11 mouse cellular contexts compared by ENCODE assay signal in genomic region chr4:43029749-43030148, GRCm38 (mm10). TPM values are rescaled to one million over a fixed set of nuclear protein-coding genes. Genes with fewer than 3 reads are reported as not detected.
DNase-seq lines count a peak whose midpoint lies in the region; ATAC-seq and TF ChIP-seq lines count a peak whose summit lies in the region.
"Had no signal": no experiment of that assay in that cellular context is flagged by ENCODE, and none has a peak within 500 bp of the region (broad histone marks: within the 10 kb centered on the region; RNA-seq: fewer than 3 reads in every experiment).

No protein-coding gene starts in this region.

- H3K27ac ChIP-seq in hindbrain, embryonic 12.5 days, result no peak overlapping the region
- no peak overlapping the region for H3K27ac ChIP-seq in hindbrain, postnatal 0 days
- H3K27ac ChIP-seq in midbrain, embryonic 12.5 days (replicated peaks), result no peak overlapping the region
- no peak overlapping the region for H3K27ac ChIP-seq in midbrain, postnatal 0 days (ENCODE audit: low read depth, low read length)
- H3K27ac ChIP-seq in limb, embryonic 10.5 days, result no peak overlapping the region
- H3K27ac ChIP-seq in neural tube, embryonic 15.5 days (replicated peaks), result no peak overlapping the region

- no peak for DNase-seq in hindbrain, postnatal 0 days (ENCODE audit: low spot score)
- DNase-seq in midbrain, postnatal 0 days (ENCODE audit: low spot score), result no peak
- no peak for DNase-seq in limb, embryonic 10.5 days (ENCODE audit: low spot score)
- DNase-seq in spleen, postnatal 14 days (ENCODE audit: low spot score in 2 of 2), result no peak
- no peak for DNase-seq in layer of hippocampus, adult 9-10 months (ENCODE audit: low spot score)
- DNase-seq: cerebellum, postnatal 25 days had no signal

- peak overlapping the region; percentile 73; the same call in 1 of the 2 replicates for H3K4me3 ChIP-seq in hindbrain, embryonic 12.5 days
- H3K4me3 ChIP-seq in hindbrain, postnatal 0 days (ENCODE audit: low read length), result no peak overlapping the region
- H3K4me3 ChIP-seq in midbrain, embryonic 12.5 days, result no peak overlapping the region; the same call in 1 of the 2 replicates
- H3K4me3 ChIP-seq in midbrain, postnatal 0 days (ENCODE audit: low read depth, low read length), result no peak overlapping the region
- peak overlapping the region; percentile 79; the same call in 1 of the 2 replicates for H3K4me3 ChIP-seq in limb, embryonic 10.5 days
- peak overlapping the region; percentile 88; the same call in 1 of the 2 replicates for H3K4me3 ChIP-seq in neural tube, embryonic 15.5 days (replicated peaks)

- 0 out of 2 replicates have a peak overlapping the region, but pooled peaks have one; percentile 4 for H3K9ac ChIP-seq in hindbrain, embryonic 12.5 days
- no peak overlapping the region for H3K9ac ChIP-seq in hindbrain, postnatal 0 days (replicated peaks; ENCODE audit: low read length)
- 0 out of 2 replicates have a peak overlapping the region, but pooled peaks have one; percentile 92 for H3K9ac ChIP-seq in midbrain, embryonic 12.5 days (replicated peaks)
- no peak overlapping the region; the same call in 1 of the 2 replicates for H3K9ac ChIP-seq in midbrain, postnatal 0 days (replicated peaks; ENCODE audit: low read length, poor library complexity, severe bottlenecking)
- no peak overlapping the region for H3K9ac ChIP-seq in neural tube, embryonic 15.5 days (replicated peaks)

- H3K4me1 ChIP-seq in hindbrain, embryonic 12.5 days, result peaks cover 27% of the 10 kb centered on the region
- peaks cover 3% of the 10 kb centered on the region; the same call in 1 of the 2 replicates for H3K4me1 ChIP-seq in hindbrain, postnatal 0 days (ENCODE audit: insufficient read depth, low read length)
- H3K4me1 ChIP-seq in midbrain, embryonic 12.5 days, result peaks cover 25% of the 10 kb centered on the region
- peaks cover 5% of the 10 kb centered on the region for H3K4me1 ChIP-seq in midbrain, postnatal 0 days (ENCODE audit: insufficient read depth, low read length)
- H3K4me1 ChIP-seq in limb, embryonic 10.5 days, result peaks cover 26% of the 10 kb centered on the region
- peaks cover 30% of the 10 kb centered on the region for H3K4me1 ChIP-seq in neural tube, embryonic 15.5 days

- no peak for ATAC-seq in hindbrain, embryonic 12.5 days (ENCODE audit: low FRiP score)
- ATAC-seq in hindbrain, postnatal 0 days, result no peak
- ATAC-seq in midbrain, embryonic 12.5 days (ENCODE audit: low FRiP score, low read depth), result no peak
- ATAC-seq in midbrain, postnatal 0 days (ENCODE audit: low FRiP score), result no peak
- no peak for ATAC-seq in neural tube, embryonic 15.5 days (ENCODE audit: low FRiP score)
- ATAC-seq: inflammation-experienced regulatory T-cells, adult 6 months; lung, postnatal 0 days had no signal

- no peaks in the 10 kb centered on the region for H3K27me3 ChIP-seq in hindbrain, embryonic 12.5 days
- no peaks in the 10 kb centered on the region for H3K27me3 ChIP-seq in hindbrain, postnatal 0 days (ENCODE audit: insufficient read depth, low read length)
- H3K27me3 ChIP-seq in midbrain, embryonic 12.5 days, result no peaks in the 10 kb centered on the region
- H3K27me3 ChIP-seq in midbrain, postnatal 0 days (ENCODE audit: insufficient read depth, low read length), result no peaks in the 10 kb centered on the region
- no peaks in the 10 kb centered on the region for H3K27me3 ChIP-seq in limb, embryonic 10.5 days (ENCODE audit: low read depth, poor library complexity, severe bottlenecking)
- no peaks in the 10 kb centered on the region for H3K27me3 ChIP-seq in neural tube, embryonic 15.5 days (replicated peaks)

- H3K4me2 ChIP-seq in hindbrain, embryonic 12.5 days (replicated peaks), result peak overlapping the region; percentile 84; the same call in 1 of the 2 replicates
- H3K4me2 ChIP-seq in hindbrain, postnatal 0 days (ENCODE audit: low read depth, low read length), result no peak overlapping the region
- H3K4me2 ChIP-seq in midbrain, embryonic 12.5 days (replicated peaks), result peak overlapping the region; percentile 88; the same call in 1 of the 2 replicates
- no peak overlapping the region for H3K4me2 ChIP-seq in midbrain, postnatal 0 days (ENCODE audit: low read depth, low read length, poor library complexity, severe bottlenecking)
- H3K4me2 ChIP-seq in neural tube, embryonic 15.5 days, result peak overlapping the region; percentile 83

- H3K9me3 ChIP-seq in hindbrain, embryonic 12.5 days (replicated peaks), result no peaks in the 10 kb centered on the region
- no peaks in the 10 kb centered on the region for H3K9me3 ChIP-seq in hindbrain, postnatal 0 days (ENCODE audit: low read length)
- no peaks in the 10 kb centered on the region for H3K9me3 ChIP-seq in midbrain, embryonic 12.5 days
- no peaks in the 10 kb centered on the region for H3K9me3 ChIP-seq in midbrain, postnatal 0 days (ENCODE audit: low read length)
- no peaks in the 10 kb centered on the region for H3K9me3 ChIP-seq in limb, embryonic 10.5 days (replicated peaks)
- no peaks in the 10 kb centered on the region for H3K9me3 ChIP-seq in neural tube, embryonic 15.5 days (replicated peaks)

- WGBS in hindbrain, embryonic 12.5 days, result 92% methylated on average over 9 of the region's 9 CpGs
- 93% methylated on average over 9 of the region's 9 CpGs for WGBS in hindbrain, postnatal 0 days
- WGBS in midbrain, embryonic 12.5 days, result 95% methylated on average over 9 of the region's 9 CpGs
- 94% methylated on average over 9 of the region's 9 CpGs for WGBS in midbrain, postnatal 0 days
- WGBS in limb, embryonic 10.5 days, result 95% methylated on average over 9 of the region's 9 CpGs
- 97% methylated on average over 9 of the region's 9 CpGs for WGBS in neural tube, embryonic 15.5 days

- peaks cover 58% of the 10 kb centered on the region for H3K36me3 ChIP-seq in hindbrain, embryonic 12.5 days
- H3K36me3 ChIP-seq in hindbrain, postnatal 0 days (ENCODE audit: insufficient read depth, low read length), result peaks cover 37% of the 10 kb centered on the region
- H3K36me3 ChIP-seq in midbrain, embryonic 12.5 days, result peaks cover 58% of the 10 kb centered on the region
- peaks cover 28% of the 10 kb centered on the region for H3K36me3 ChIP-seq in midbrain, postnatal 0 days (ENCODE audit: insufficient read depth, low read length)
- H3K36me3 ChIP-seq in limb, embryonic 10.5 days, result peaks cover 56% of the 10 kb centered on the region
- H3K36me3 ChIP-seq in neural tube, embryonic 15.5 days, result peaks cover 45% of the 10 kb centered on the region

- no peak for TF ChIP-seq CTCF in hindbrain, postnatal 0 days (IDR thresholded peaks at IDR 0.05; ENCODE audit: low read depth)
- no peak for TF ChIP-seq CTCF in midbrain, postnatal 0 days (IDR thresholded peaks at IDR 0.05)

RNA-seq across cellular contexts. Expression of gene Stoml2, which starts 1.8 kb away (rescaled TPM):
- polyA plus RNA-seq in hindbrain, embryonic 12.5 days (2016; fragmentation: Nextera tagmentation; extraction: Ambion mirVana), result 243 and 249 TPM in 2 replicates
- total RNA-seq in hindbrain, postnatal 0 days (2014; rRNA removed), result 86.2 and 118 TPM in 2 replicates
- 256 and 272 TPM in 2 replicates for polyA plus RNA-seq in hindbrain, postnatal 0 days (2015; fragmentation: Nextera tagmentation; extraction: Ambion mirVana)
- 281 and 296 TPM in 2 replicates for polyA plus RNA-seq in midbrain, embryonic 12.5 days (2016; fragmentation: Nextera tagmentation; extraction: Ambion mirVana)
- total RNA-seq in midbrain, postnatal 0 days (2014; rRNA removed), result 89.6 and 102 TPM in 2 replicates
- 230 and 241 TPM in 2 replicates for polyA plus RNA-seq in midbrain, postnatal 0 days (2015; fragmentation: Nextera tagmentation; extraction: Ambion mirVana)
- polyA plus RNA-seq in limb, embryonic 10.5 days (2016; fragmentation: Nextera tagmentation; extraction: Ambion mirVana), result 484 and 538 TPM in 2 replicates
- polyA plus RNA-seq in neural tube, embryonic 15.5 days (2015; fragmentation: Nextera tagmentation; extraction: Ambion mirVana), result 231 and 240 TPM in 2 replicates

RNA-seq across cellular contexts. Expression of gene Pigo, which starts 4.1 kb away (rescaled TPM):
- polyA plus RNA-seq in hindbrain, embryonic 12.5 days (2016; fragmentation: Nextera tagmentation; extraction: Ambion mirVana), result 25.2 and 28.9 TPM in 2 replicates
- total RNA-seq in hindbrain, postnatal 0 days (2014; rRNA removed), result 27.7 and 33.4 TPM in 2 replicates
- polyA plus RNA-seq in hindbrain, postnatal 0 days (2015; fragmentation: Nextera tagmentation; extraction: Ambion mirVana), result 20.8 and 22.1 TPM in 2 replicates
- polyA plus RNA-seq in midbrain, embryonic 12.5 days (2016; fragmentation: Nextera tagmentation; extraction: Ambion mirVana), result 25.2 and 27.5 TPM in 2 replicates
- 30.5 and 33.4 TPM in 2 replicates for total RNA-seq in midbrain, postnatal 0 days (2014; rRNA removed)
- 24.4 and 26.1 TPM in 2 replicates for polyA plus RNA-seq in midbrain, postnatal 0 days (2015; fragmentation: Nextera tagmentation; extraction: Ambion mirVana)
- 21.7 and 27.5 TPM in 2 replicates for polyA plus RNA-seq in limb, embryonic 10.5 days (2016; fragmentation: Nextera tagmentation; extraction: Ambion mirVana)
- 27.8 and 30.8 TPM in 2 replicates for polyA plus RNA-seq in neural tube, embryonic 15.5 days (2015; fragmentation: Nextera tagmentation; extraction: Ambion mirVana)

RNA-seq across cellular contexts. Expression of gene Fam214b, which starts 16.3 kb away (rescaled TPM):
- polyA plus RNA-seq in hindbrain, embryonic 12.5 days (2016; fragmentation: Nextera tagmentation; extraction: Ambion mirVana), result 36.2 and 36.6 TPM in 2 replicates
- total RNA-seq in hindbrain, postnatal 0 days (2014; rRNA removed), result 36.0 and 54.9 TPM in 2 replicates
- polyA plus RNA-seq in hindbrain, postnatal 0 days (2015; fragmentation: Nextera tagmentation; extraction: Ambion mirVana), result 25.0 TPM in 2 replicates
- polyA plus RNA-seq in midbrain, embryonic 12.5 days (2016; fragmentation: Nextera tagmentation; extraction: Ambion mirVana), result 51.2 and 51.8 TPM in 2 replicates
- 31.1 and 48.7 TPM in 2 replicates for total RNA-seq in midbrain, postnatal 0 days (2014; rRNA removed)
- 30.3 and 32.3 TPM in 2 replicates for polyA plus RNA-seq in midbrain, postnatal 0 days (2015; fragmentation: Nextera tagmentation; extraction: Ambion mirVana)
- polyA plus RNA-seq in limb, embryonic 10.5 days (2016; fragmentation: Nextera tagmentation; extraction: Ambion mirVana), result 6.6 and 8.5 TPM in 2 replicates
- polyA plus RNA-seq in neural tube, embryonic 15.5 days (2015; fragmentation: Nextera tagmentation; extraction: Ambion mirVana), result 27.5 and 28.5 TPM in 2 replicates

RNA-seq across cellular contexts. Expression of gene Fancg, which starts 19.4 kb away (rescaled TPM):
- polyA plus RNA-seq in hindbrain, embryonic 12.5 days (2016; fragmentation: Nextera tagmentation; extraction: Ambion mirVana), result 20.5 and 21.6 TPM in 2 replicates
- 10.5 and 13.1 TPM in 2 replicates for total RNA-seq in hindbrain, postnatal 0 days (2014; rRNA removed)
- polyA plus RNA-seq in hindbrain, postnatal 0 days (2015; fragmentation: Nextera tagmentation; extraction: Ambion mirVana), result 14.2 and 14.5 TPM in 2 replicates
- 18.3 and 24.0 TPM in 2 replicates for polyA plus RNA-seq in midbrain, embryonic 12.5 days (2016; fragmentation: Nextera tagmentation; extraction: Ambion mirVana)
- 15.0 and 18.2 TPM in 2 replicates for total RNA-seq in midbrain, postnatal 0 days (2014; rRNA removed)
- 14.2 and 14.3 TPM in 2 replicates for polyA plus RNA-seq in midbrain, postnatal 0 days (2015; fragmentation: Nextera tagmentation; extraction: Ambion mirVana)
- 25.5 and 26.8 TPM in 2 replicates for polyA plus RNA-seq in limb, embryonic 10.5 days (2016; fragmentation: Nextera tagmentation; extraction: Ambion mirVana)
- 21.0 and 22.8 TPM in 2 replicates for polyA plus RNA-seq in neural tube, embryonic 15.5 days (2015; fragmentation: Nextera tagmentation; extraction: Ambion mirVana)

RNA-seq across cellular contexts. Expression of gene Unc13b, which starts 29.0 kb away (rescaled TPM):
- 27.8 and 29.4 TPM in 2 replicates for polyA plus RNA-seq in hindbrain, embryonic 12.5 days (2016; fragmentation: Nextera tagmentation; extraction: Ambion mirVana)
- total RNA-seq in hindbrain, postnatal 0 days (2014; rRNA removed), result 40.4 and 41.8 TPM in 2 replicates
- 6.6 TPM in 2 replicates for polyA plus RNA-seq in hindbrain, postnatal 0 days (2015; fragmentation: Nextera tagmentation; extraction: Ambion mirVana)
- polyA plus RNA-seq in midbrain, embryonic 12.5 days (2016; fragmentation: Nextera tagmentation; extraction: Ambion mirVana), result 24.6 and 30.7 TPM in 2 replicates
- 40.2 and 54.6 TPM in 2 replicates for total RNA-seq in midbrain, postnatal 0 days (2014; rRNA removed)
- 6.3 and 7.9 TPM in 2 replicates for polyA plus RNA-seq in midbrain, postnatal 0 days (2015; fragmentation: Nextera tagmentation; extraction: Ambion mirVana)
- polyA plus RNA-seq in limb, embryonic 10.5 days (2016; fragmentation: Nextera tagmentation; extraction: Ambion mirVana), result 0.92 and 2.1 TPM in 2 replicates
- 11.1 and 12.3 TPM in 2 replicates for polyA plus RNA-seq in neural tube, embryonic 15.5 days (2015; fragmentation: Nextera tagmentation; extraction: Ambion mirVana)

Comparison
In these comparisons a context has a peak if more than half of its experiments do, and no peak if none do; other contexts are left out.
1. H3K4me2 ChIP-seq: peak in hindbrain, embryonic 12.5 days (single experiment), midbrain, embryonic 12.5 days (single experiment) and neural tube, embryonic 15.5 days (single experiment); none in hindbrain, postnatal 0 days (single experiment) and midbrain, postnatal 0 days (single experiment).
2. H3K4me3 ChIP-seq: peak in hindbrain, embryonic 12.5 days (single experiment), limb, embryonic 10.5 days (single experiment) and neural tube, embryonic 15.5 days (single experiment); none in hindbrain, postnatal 0 days (single experiment), midbrain, embryonic 12.5 days (single experiment) and midbrain, postnatal 0 days (single experiment).
3. H3K9ac ChIP-seq: peak in hindbrain, embryonic 12.5 days (single experiment) and midbrain, embryonic 12.5 days (single experiment); none in hindbrain, postnatal 0 days (single experiment), midbrain, postnatal 0 days (single experiment) and neural tube, embryonic 15.5 days (single experiment).